Mouse (Mus musculus): ENCODE results near the gene Alg9.

Alg9 gene

GRCm38 (mm10) chr9:50774991-50775612 is at the start of gene Alg9, which contains the start of gene 1110032A03Rik:
Gene Alg9 (plus strand): TSS chr9:50775019.
Gene 1110032A03Rik (minus strand): TSS chr9:50775520.
- DNase-seq, result peak; percentile 96 to 97

DNA sequence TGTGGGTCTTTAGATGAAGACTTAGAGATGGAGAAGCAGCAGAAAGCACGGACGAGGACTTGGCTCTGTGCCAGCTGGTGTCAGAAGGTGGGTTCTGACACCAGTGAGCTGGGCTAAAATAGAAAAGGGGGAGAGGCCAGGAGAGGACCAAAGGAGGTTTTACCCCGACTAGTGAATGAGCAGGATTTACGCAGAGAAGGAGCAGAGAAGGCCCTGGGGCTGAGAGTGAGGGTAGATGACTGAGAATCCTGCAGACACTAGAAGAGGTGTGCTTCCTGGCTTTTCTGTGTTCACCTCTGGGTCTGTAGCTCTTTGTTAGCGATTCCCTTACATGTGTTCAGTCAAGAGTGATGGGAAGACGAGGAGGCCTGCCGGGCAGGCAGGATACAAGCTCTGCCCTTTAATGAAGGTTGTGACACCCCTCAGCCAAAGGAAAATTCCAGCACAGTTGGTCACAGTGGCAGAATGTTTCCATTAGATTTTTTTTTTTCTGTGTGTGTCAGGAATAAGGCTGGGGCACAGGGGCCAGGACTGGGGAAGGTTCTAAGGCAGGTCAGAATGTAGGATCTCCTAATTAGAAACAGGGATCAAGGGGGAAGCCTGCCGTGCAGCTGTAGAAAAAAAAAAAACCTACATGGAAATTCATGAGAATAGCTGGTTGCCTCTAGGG is 48.8 kb upstream of the Alg9 start:
- peak; percentile 64 to 66 for DNase-seq

GRCm38 (mm10) chr9:50727171-50727924 is 47.5 kb upstream of the Alg9 start:
- peak; percentile 72 to 73 for DNase-seq

DNA sequence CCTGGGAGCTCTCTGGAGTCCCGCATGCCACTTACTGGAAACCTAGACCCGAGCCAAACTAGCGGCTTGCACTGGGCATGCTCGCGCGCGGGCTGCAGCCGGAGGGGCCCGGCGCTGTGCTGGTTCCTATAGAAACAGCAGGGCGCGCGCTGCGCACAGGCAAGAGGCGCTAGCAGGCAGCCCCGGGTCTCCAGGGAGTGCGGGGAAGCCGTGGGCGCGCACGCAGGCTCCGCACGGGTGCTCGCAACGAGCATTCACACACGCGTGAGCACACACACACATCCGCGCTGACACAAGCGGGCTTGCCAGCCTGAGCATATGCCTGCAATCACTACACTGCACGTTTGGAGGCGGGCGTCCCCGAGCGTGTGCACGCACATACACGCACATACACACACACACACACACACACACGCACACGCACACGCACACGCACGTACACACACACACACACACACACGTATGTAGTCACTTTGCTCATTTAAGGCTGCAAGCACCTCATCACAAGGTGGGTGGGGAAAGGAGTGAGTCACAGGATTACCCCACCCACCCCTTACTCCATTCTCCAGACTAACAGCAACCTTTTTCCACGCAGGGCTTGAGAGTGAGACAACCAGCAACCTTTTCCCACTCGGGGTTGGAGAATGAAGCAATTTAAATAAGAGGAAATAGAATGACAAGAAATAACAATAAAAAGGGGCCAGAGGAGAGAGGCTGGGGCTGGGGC is 46.7 kb upstream of the Alg9 start:
- peak; percentile 87 to 88 for DNase-seq

- no peak for DNase-seq
Measured at GRCm38 (mm10) chr9:50729600-50729999, 45.2 kb upstream of the Alg9 start.

GRCm38 (mm10) chr9:50732560-50732959 is 42.3 kb upstream of the Alg9 start:
- DNase-seq, result no peak

DNA sequence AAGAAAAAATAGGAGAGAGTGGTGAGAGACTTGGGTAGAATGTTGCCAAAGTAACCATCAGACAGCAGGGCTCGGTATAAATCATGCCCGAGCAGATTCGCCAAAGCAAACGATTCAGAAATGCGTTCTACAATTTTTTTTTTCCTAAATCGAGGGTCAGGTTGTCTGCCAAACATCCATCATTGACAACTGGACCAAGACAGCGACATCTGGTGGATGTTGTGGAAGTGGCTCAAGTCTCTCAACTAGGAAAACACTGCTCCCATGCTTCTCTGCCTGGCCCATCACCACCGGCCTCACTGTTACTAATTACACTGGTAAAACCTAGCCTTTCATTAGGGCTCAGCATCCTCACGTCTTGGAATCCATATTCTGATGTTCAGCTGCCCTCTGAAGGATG is 39.8 kb upstream of the Alg9 start:
- peak; percentile 70 to 80 for DNase-seq

GRCm38 (mm10) chr9:50738914-50739870 is 35.6 kb upstream of the Alg9 start, which contains the start of gene Dixdc1:
Gene Dixdc1 (minus strand): TSS chr9:50739517.
- DNase-seq, result peak; percentile 84 to 87

- DNase-seq, result no peak
Measured at GRCm38 (mm10) chr9:50740867-50741784, 33.7 kb upstream of the Alg9 start.

DNA sequence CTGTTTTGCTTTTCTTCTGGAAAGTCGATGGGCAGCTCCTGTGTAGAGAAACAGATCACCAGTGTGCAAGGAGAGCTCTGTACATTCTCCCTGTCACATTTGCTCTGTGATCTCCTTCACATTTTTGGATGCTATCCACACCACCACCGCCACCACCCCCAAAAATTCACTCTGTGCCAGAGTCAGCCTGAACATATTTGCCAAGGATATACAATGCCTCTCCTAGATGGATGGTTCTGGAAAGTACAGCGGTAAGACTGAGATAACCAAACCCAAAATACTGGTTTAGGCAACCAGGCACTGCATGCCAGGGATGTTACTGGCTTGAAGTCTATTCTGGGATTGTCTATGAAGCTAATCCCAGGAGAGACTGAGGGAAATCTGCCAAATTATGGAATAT is 32.6 kb upstream of the Alg9 start:
- DNase-seq, result no peak

GRCm38 (mm10) chr9:50742744-50743143 is 32.1 kb upstream of the Alg9 start:
- DNase-seq, result no peak

DNA sequence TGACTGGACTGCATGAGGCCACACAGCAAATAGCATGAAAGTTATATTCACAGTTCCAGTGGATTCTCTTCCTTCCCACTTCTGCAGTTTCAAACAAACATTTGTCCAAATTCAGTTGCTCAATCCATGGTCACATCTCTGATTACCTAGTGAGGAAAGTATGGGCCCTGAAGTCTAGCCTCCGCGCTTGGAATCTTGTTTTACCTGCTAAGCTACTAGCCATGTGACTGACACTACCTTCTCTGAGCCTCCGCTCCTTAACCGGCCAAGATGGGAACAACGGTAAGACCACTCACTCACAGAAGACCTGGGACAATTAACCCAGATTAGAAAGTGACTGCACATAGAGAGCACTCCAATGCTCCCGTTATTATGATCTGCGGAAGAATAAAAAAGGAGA is 29.0 kb upstream of the Alg9 start:
- DNase-seq, result no peak

DNA sequence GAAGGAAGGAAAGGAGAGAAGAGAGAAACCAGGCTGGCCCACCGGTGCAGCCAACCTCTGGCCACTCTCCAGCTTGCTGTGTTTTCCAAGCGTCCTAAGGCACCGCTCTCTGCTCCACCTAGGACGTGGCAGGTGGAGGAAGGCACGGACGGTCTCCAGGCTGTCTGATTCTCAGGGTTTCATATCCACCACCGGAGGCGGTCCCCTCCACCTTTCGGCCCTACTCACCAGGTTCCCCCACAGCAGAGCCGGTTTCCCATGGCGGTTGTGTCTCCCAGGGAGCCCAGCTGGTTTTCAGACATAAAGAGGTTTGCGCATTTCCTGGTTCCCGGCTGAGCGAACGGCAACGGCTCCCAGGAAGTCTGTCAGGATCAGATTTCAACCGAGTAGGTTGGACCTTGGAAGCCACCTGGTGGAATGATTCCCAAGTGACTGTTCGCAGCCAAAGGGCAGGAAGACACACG is 28.6 kb upstream of the Alg9 start, which contains the start of gene 2310030G06Rik:
2310030G06Rik (minus strand) TSS at position 323 of the 464 bp plus-strand sequence.
- peak; percentile 50 to 55 for DNase-seq

GRCm38 (mm10) chr9:50750706-50751105 is 24.1 kb upstream of the Alg9 start:
- no peak for DNase-seq

DNA sequence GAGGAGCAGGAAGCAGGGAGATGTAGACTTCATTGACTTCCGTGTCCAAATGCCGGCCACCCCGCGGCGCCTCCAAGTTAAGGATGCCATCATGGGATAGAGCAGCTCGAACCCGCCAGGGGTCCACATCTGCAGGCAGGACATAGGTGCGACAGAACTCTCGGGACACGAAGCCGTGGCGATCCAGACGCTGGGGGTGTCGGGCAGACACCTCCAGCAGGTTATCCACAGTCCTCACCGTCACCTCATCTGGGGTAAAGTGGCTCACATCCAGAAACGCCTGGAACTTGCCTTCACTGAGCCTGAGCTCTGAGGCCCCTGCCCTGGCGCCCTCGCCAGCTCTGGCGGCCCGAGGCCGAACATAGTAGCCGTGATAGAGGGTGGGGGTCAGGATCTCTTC is 23.5 kb upstream of the Alg9 start, which contains the start of gene Cryab:
Cryab (plus strand) TSS at position 3 of the 400 bp plus-strand sequence.
- DNase-seq, result peak in 1 of 2 experiments; percentile 19

GRCm38 (mm10) chr9:50752054-50752602 is 22.7 kb upstream of the Alg9 start, which contains the start of gene Hspb2:
Gene Hspb2 (minus strand): TSS chr9:50752354.
- peak in 1 of 2 experiments; percentile 46 for DNase-seq

- peak; percentile 74 to 77 for DNase-seq
Measured at GRCm38 (mm10) chr9:50752784-50753615, 21.8 kb upstream of the Alg9 start.

GRCm38 (mm10) chr9:50753947-50754346 is 20.9 kb upstream of the Alg9 start:
- DNase-seq, result no peak

DNA sequence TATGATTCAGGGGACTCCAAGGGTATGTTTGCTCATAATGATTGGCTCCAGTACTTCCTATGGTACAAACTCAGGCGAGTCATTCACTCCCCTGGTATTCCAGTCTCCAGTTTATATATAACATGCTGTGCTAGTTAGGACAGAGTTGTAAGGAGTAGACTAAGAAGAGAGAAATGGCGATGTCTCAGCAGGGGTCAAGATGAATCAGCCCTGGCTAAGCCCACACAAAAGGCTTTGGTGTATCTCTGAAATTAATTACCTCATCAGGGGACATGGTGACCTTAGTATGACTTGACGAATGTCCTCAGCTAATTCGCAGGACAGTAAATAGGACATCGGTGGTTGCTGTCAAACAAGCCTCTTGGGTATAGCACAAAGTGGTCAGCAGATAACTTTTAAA is 18.1 kb upstream of the Alg9 start:
- DNase-seq, result no peak
